Mouse (Mus musculus): ENCODE measurements around the gene Klhdc4.

Klhdc4 gene

GRCm38 (mm10) chr8:121829048-121829776, at the start of gene Klhdc4:
TSS of gene Klhdc4 (minus strand) at chr8:121829569.
- peak; percentile 83 for DNase-seq (ENCODE audit: low spot score)

GRCm38 (mm10) chr8:121877828-121878480, 48.6 kb upstream of the Klhdc4 start:
- DNase-seq (ENCODE audit: low spot score): no peak

- no peak for DNase-seq (ENCODE audit: low spot score)
These were observed 47.8 kb upstream of the Klhdc4 start for GRCm38 (mm10) chr8:121877212-121877611.

GRCm38 (mm10) chr8:121875517-121875916, 46.1 kb upstream of the Klhdc4 start:
- DNase-seq (ENCODE audit: low spot score): no peak

- DNase-seq (ENCODE audit: low spot score): no peak
These were observed 45.7 kb upstream of the Klhdc4 start for GRCm38 (mm10) chr8:121875045-121875444.

- DNase-seq (ENCODE audit: low spot score): peak; percentile 63
These were observed 44.7 kb upstream of the Klhdc4 start for GRCm38 (mm10) chr8:121874031-121874430.

- DNase-seq (ENCODE audit: low spot score): no peak
These were observed 42.6 kb upstream of the Klhdc4 start for GRCm38 (mm10) chr8:121871833-121872440.

GRCm38 (mm10) chr8:121870190-121870589, 40.8 kb upstream of the Klhdc4 start:
- no peak for DNase-seq (ENCODE audit: low spot score)

GRCm38 (mm10) chr8:121868896-121869295, 39.5 kb upstream of the Klhdc4 start:
- DNase-seq (ENCODE audit: low spot score): no peak

- DNase-seq (ENCODE audit: low spot score): no peak
These were observed 38.8 kb upstream of the Klhdc4 start for GRCm38 (mm10) chr8:121868196-121868595.

- no peak for DNase-seq (ENCODE audit: low spot score)
These were observed 36.0 kb upstream of the Klhdc4 start for GRCm38 (mm10) chr8:121865356-121865755.

- DNase-seq (ENCODE audit: low spot score): no peak
These were observed 32.6 kb upstream of the Klhdc4 start for GRCm38 (mm10) chr8:121861806-121862548.

- DNase-seq (ENCODE audit: low spot score): no peak
These were observed 31.9 kb upstream of the Klhdc4 start for GRCm38 (mm10) chr8:121861276-121861675.

GRCm38 (mm10) chr8:121857747-121858146, 28.4 kb upstream of the Klhdc4 start:
- no peak for DNase-seq (ENCODE audit: low spot score)

GRCm38 (mm10) chr8:121857331-121857730, 28.0 kb upstream of the Klhdc4 start:
- no peak for DNase-seq (ENCODE audit: low spot score)

- no peak for DNase-seq (ENCODE audit: low spot score)
These were observed 26.8 kb upstream of the Klhdc4 start for GRCm38 (mm10) chr8:121856071-121856746.

- no peak for DNase-seq (ENCODE audit: low spot score)
These were observed 24.2 kb upstream of the Klhdc4 start for GRCm38 (mm10) chr8:121853586-121853985.

GRCm38 (mm10) chr8:121852464-121852863, 23.1 kb upstream of the Klhdc4 start:
- no peak for DNase-seq (ENCODE audit: low spot score)

- DNase-seq (ENCODE audit: low spot score): no peak
These were observed 22.3 kb upstream of the Klhdc4 start for GRCm38 (mm10) chr8:121851716-121852115.

- peak; percentile 99 for DNase-seq (ENCODE audit: low spot score)
These were observed 21.6 kb upstream of the Klhdc4 start for GRCm38 (mm10) chr8:121850821-121851470.

GRCm38 (mm10) chr8:121850436-121850820, 21.1 kb upstream of the Klhdc4 start:
- DNase-seq (ENCODE audit: low spot score): no peak

Data from ovary, postnatal 14 days (tissue).